Mouse (Mus musculus) adrenal gland, adult 2 months (tissue): ENCODE results near the gene Inpp5d. TPM values are rescaled to one million over a fixed set of nuclear protein-coding genes. Genes with fewer than 3 reads are reported as not detected.

ENCODE experiments used
- DNase-seq: peaks from one replicate; pipeline ENCODE4 v3.0.0; 2021
- long read RNA-seq: library from polyadenylated mRNA; stranded (forward); transcript quantifications from one replicate; pipeline ENCODE4 v2.0.0, GENCODE M21; 2021
- polyA plus RNA-seq: library from polyadenylated mRNA; depleted of rRNA; stranded (reverse); fragments of >200 nt; gene quantifications from 2 replicates; pipeline ENCODE4 v1.2.3, GENCODE M21; 2012; rRNA removed
- total RNA-seq, 2 experiments: library from RNA; stranded (reverse); gene quantifications; 2 replicates each; pipeline ENCODE4 v1.2.3; 2021

Gene Inpp5d
- total RNA-seq = 10 to 100 TPM; 11.5 to 18.4 TPM
- 17.5 and 21.1 TPM in 2 replicates for polyA plus RNA-seq
- long read RNA-seq, partial matches to known transcripts = 0 of 1 reads
- long read RNA-seq, other reads (novel, unspliced or antisense) = 0 of 1 reads

- peak; percentile 33 for DNase-seq
Observed at GRCm38 (mm10) chr1:87620211-87620668, at the start of gene Inpp5d. TSS of gene Inpp5d (plus strand) at chr1:87620312.

GRCm38 (mm10) chr1:87573261-87573660, 46.9 kb upstream of the Inpp5d start:
- no peak for DNase-seq

GRCm38 (mm10) chr1:87573800-87574215, 46.3 kb upstream of the Inpp5d start, which contains the start of gene Ngef:
TSS of gene Ngef (minus strand) at chr1:87573870.
- DNase-seq = peak; percentile 27

DNA sequence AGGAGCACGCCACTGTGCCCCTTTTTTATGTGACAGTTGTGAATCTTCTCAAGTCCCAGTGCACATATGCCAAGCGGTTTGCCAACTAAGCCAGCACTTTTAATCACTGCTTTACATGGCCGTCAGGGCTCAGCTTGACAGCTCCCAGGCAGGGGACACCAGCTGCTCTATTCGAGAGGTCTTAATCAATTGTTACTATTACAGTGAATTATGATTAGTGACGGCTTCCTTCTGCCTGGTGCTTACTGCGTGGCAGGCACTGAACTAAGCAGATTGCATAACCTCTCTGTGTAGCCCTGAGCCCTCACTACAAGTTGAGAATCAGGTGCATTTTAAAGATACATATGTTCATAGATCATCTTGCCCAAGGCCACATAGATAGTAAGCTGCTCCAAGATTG, 45.8 kb upstream of the Inpp5d start:
- no peak for DNase-seq

GRCm38 (mm10) chr1:87574785-87575184, 45.3 kb upstream of the Inpp5d start:
- peak; percentile 90 for DNase-seq

GRCm38 (mm10) chr1:87578965-87579364, 41.1 kb upstream of the Inpp5d start:
- DNase-seq = no peak

GRCm38 (mm10) chr1:87580824-87581223, 39.3 kb upstream of the Inpp5d start:
- no peak for DNase-seq

- no peak for DNase-seq
Observed at GRCm38 (mm10) chr1:87589162-87589561, 30.9 kb upstream of the Inpp5d start.

DNA sequence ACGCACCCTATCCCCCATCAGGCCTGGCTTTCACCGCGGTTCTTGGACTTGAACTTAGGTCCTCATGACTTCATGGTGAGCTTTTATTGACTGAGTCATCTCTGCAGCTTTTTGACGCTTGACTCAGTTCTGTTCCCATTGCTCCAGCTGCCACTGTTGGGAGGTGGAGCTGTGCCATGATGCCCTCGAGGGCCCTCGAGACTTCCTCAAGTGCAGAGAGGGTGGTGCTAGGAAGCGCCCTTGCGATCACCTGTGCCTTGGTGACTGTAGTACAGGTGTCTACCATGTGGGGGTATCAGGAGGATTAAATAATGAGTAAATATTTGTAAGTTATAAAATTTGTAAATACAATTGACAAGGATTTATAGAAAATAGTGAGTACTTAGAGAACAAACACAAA, 30.1 kb upstream of the Inpp5d start:
- DNase-seq = no peak

DNA sequence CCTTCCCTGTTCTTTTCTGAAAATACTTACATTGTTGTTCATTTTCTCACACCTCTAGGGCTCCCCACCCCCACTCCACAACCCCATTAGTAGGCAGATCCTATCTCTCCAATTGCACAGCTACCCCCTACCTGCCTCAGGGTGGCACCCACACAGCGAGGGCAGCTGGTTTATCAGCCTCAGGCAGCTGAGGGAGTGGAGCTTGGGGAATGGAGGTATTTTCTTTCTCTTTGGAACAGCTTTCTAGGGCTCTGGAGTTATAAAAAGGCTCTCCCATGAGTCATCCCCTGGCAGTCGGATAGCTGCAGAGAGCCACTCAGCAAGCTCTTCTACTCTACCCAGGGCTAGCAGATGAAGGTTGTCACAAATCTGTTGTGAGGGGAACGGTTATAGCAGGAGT, 25.9 kb upstream of the Inpp5d start:
- DNase-seq = peak; percentile 20

DNA sequence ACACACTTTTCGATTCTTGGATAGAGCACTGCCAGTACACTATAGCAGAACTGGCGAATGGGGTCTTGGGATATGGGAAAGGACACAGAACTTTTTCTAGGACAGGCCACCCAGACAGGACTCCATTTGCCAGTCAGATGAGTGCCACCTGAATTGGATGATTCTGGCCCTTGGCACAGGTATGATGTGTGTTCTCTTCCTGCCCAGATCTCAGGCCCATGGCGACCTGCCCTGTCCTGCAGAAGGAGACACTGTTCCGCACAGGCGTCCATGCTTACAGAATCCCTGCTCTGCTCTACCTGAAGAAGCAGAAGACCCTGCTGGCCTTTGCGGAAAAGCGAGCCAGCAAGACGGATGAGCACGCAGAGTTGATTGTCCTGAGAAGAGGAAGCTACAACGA, 25.4 kb upstream of the Inpp5d start:
- no peak for DNase-seq

GRCm38 (mm10) chr1:87600533-87600932, 19.6 kb upstream of the Inpp5d start:
- no peak for DNase-seq

DNA sequence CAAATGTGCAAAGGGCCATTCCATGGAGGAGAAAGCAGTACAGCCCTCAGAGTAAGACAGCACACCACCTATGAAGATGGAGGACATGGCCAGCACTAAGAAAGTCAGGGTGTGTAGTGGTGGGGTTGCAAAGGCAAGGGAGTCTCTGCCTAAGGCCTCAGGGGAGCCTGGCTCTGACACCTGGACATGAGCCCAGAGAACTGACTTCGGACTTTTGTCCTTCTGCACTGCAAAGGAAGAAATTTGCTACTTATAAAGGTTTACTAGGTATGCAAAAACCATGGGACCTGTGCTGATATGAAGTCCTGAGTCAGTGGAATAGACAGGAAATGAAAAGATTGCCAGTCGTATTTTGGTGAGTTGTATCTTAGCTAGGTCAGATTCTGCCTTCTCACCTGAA, 18.3 kb upstream of the Inpp5d start:
- DNase-seq = no peak

GRCm38 (mm10) chr1:87603389-87603788, 16.7 kb upstream of the Inpp5d start:
- no peak for DNase-seq

DNA sequence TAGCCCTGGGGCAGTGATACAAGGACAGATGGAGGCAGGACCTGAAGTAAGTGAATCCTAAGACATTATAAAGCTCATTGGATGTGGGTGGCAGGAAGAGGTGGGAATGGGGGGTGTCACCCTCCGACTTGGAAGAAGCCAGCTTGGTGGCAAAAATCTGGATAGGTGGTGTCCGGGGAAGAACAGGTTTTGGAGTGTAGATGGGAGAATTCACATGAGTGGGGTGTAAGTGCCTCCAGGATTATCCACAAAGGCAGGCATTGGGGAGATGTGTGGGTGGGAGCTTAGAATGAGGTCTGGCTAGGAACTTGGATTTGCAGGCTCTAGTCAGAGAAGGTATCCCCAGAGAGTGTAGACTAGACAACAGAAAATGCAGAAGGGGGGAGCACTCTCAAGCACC, 14.8 kb upstream of the Inpp5d start:
- DNase-seq = no peak

GRCm38 (mm10) chr1:87607385-87608091, 12.6 kb upstream of the Inpp5d start:
- DNase-seq = peak; percentile 22

DNA sequence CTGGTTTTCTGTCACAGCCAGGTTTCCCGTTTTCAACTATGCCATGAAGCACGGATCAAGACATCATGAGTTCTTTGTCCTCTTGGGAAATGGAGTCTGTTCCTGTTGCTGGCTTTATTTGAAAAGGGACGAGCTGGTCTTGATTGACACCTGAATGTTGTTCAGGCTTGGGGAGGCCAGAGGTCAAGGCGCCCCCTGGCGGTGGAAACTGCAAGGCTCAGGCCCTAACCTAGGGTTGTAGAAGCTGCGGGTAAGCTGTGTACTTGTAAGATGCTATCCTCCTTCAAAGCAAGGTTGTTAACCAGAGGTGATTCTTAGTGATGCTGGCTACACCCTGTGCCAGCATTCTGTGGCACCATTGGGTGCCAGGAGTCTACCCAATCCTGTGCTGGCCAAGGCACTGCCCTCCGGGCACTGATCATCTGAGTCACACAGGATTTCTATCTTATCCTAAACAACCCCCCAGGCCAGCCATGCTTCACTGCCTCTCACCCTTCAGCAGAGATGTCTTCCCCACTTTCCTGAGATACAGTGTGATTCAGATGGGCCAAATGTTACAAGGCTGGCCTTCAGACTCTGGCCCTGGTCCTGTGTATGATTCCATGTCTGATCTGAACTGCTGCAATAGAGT, 11.6 kb upstream of the Inpp5d start:
- peak; percentile 61 for DNase-seq

DNA sequence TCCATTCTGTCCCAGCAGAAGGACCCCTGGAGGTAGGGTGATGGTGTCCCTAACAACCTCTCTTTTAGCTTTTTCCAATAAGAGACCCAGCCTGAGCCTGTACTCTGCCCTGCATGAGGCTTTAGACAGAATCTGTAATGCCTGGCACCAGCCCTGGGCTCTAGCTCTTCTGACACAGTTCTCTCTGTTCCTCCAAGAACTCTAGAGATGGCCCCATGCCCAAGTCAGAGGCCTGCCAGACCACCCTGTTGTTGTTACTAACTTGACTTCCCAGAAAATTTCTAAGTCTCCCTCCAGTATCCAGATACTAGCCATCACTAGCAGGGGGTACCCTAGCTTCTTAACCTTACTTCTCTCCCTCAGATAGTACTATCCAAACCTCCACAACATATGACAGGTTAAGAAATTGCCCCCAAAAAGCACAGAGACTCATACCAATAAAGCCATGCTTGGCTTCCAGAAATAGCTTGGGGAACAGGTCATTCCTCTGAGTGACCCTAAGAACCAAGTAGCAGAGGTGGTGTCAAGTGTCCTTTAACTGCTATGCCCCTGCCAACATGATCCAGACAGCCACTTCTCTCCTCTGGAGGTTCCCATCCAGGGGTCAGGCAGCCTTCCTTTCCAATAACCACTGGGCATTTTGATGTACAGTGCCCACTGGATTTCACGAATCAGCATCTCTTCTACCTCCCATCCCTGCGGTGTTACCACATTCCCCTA, 5.4 kb upstream of the Inpp5d start:
- DNase-seq = no peak

DNA sequence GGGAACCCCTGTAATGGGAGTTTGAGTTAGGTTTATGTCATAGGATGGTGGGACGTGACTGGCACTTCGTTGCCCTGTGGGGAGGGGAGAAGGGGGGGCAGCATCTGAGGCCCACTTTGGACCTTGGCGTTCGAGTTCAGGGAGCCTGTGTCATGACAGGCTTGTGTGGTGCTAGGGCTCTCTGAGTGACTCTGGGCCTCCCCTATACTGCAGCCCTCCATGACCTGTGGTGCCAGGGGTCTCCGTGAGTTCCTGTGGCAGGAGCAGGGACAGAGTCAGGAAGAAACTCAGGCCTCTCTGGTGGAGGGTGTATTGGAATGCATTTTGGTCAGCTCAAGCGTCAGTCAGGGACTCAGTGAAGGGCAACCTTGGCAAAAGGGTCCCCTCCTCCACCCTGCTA, 581 bp downstream of the Inpp5d start:
- DNase-seq = no peak

GRCm38 (mm10) chr1:87621146-87621857, 1.2 kb downstream of the Inpp5d start:
- DNase-seq = no peak

DNA sequence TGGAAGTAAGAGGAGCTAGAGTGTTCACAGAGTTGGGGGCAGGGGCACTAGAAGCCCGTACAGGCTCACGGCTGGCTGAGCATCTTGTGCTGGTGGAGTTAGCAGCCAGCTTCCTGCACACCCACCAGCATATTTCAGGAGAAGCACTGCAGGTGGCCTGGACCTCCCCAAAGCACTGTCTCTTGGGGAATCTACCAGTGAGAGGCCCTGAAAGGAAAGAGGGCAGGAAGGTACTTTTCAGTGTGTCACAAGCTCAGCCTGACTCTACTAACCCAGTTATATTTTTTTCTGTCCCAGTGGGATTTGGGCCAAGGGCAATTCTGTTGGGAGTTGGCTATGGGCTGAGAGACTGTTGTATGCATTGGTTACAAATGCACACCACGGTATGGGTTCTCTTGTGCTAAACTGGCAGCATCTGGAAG, 1.8 kb downstream of the Inpp5d start:
- peak; percentile 23 for DNase-seq
